Mouse (Mus musculus) megakaryocyte progenitor cell, adult 5-6 weeks (primary cell): ENCODE data around the gene Bzw2. TPM values are rescaled to one million over a fixed set of nuclear protein-coding genes. Genes with fewer than 3 reads are reported as not detected.

ENCODE experiments used
- ATAC-seq: replicated peaks from 2 replicates; pipeline ENCODE4 v1.8.0; 2016; ENCODE audit warnings: mild to moderate bottlenecking, moderate TSS enrichment, inconsistent platforms; ENCODE audit not compliant: poor library complexity
- total RNA-seq, 2 experiments: library from RNA; stranded (forward) in 1 of 2; stranded (reverse) in 1 of 2; fragments of 157-497, 149-512 nt in 1 of 2; fragments of 200-1000 nt in 1 of 2; gene quantifications; 2 replicates each; pipeline versions ENCODE4 v1.2.3 to v1.2.4; 2015 to 2017

The Bzw2 gene
- total RNA-seq (2015) = 150 and 156 TPM in 2 replicates
- total RNA-seq (2017) = 111 and 131 TPM in 2 replicates

GRCm38 (mm10) chr12:36157638-36158308 is at the start of gene Bzw2:
Bzw2 (minus strand) TSS chr12:36158080.
- peak; percentile 49 for ATAC-seq

GRCm38 (mm10) chr12:36207072-36207799 is 49.4 kb upstream of the Bzw2 start:
- ATAC-seq = peak; percentile 86

- ATAC-seq = peak; percentile 81
These were observed 47.8 kb upstream of the Bzw2 start for GRCm38 (mm10) chr12:36205579-36206119.

GRCm38 (mm10) chr12:36194976-36195375 is 37.1 kb upstream of the Bzw2 start:
- no peak for ATAC-seq

GRCm38 (mm10) chr12:36190343-36190742 is 32.5 kb upstream of the Bzw2 start:
- ATAC-seq = peak; percentile 98

GRCm38 (mm10) chr12:36189610-36190009 is 31.7 kb upstream of the Bzw2 start:
- no peak for ATAC-seq

- no peak for ATAC-seq
These were observed 29.2 kb upstream of the Bzw2 start for GRCm38 (mm10) chr12:36187081-36187480.

- no peak for ATAC-seq
These were observed 24.7 kb upstream of the Bzw2 start for GRCm38 (mm10) chr12:36182570-36182969.

- no peak for ATAC-seq
These were observed 19.3 kb upstream of the Bzw2 start for GRCm38 (mm10) chr12:36177227-36177626.

- no peak for ATAC-seq
These were observed 7.4 kb upstream of the Bzw2 start for GRCm38 (mm10) chr12:36165299-36165698.

- peak; percentile 73 for ATAC-seq
These were observed 6.4 kb upstream of the Bzw2 start for GRCm38 (mm10) chr12:36164126-36164791.

- ATAC-seq = peak; percentile 20
These were observed 609 bp downstream of the Bzw2 start for GRCm38 (mm10) chr12:36157304-36157637.

GRCm38 (mm10) chr12:36156637-36157303 is 1.1 kb downstream of the Bzw2 start, which contains the start of gene Ankmy2:
Ankmy2 (plus strand) TSS chr12:36157114.
- ATAC-seq = peak; percentile 74

- ATAC-seq = peak; percentile 26; the same call in 1 of the 2 replicates
These were observed 1.7 kb downstream of the Bzw2 start for GRCm38 (mm10) chr12:36156101-36156636.

GRCm38 (mm10) chr12:36155141-36155641 is 2.7 kb downstream of the Bzw2 start:
- no peak for ATAC-seq

GRCm38 (mm10) chr12:36150737-36151136 is 7.1 kb downstream of the Bzw2 start:
- ATAC-seq = no peak

- no peak for ATAC-seq
These were observed 7.6 kb downstream of the Bzw2 start for GRCm38 (mm10) chr12:36150265-36150664.

GRCm38 (mm10) chr12:36146230-36147011 is 11.5 kb downstream of the Bzw2 start:
- ATAC-seq = 0 out of 2 replicates have a peak, but pooled peaks have one; percentile 30

GRCm38 (mm10) chr12:36140401-36140800 is 17.5 kb downstream of the Bzw2 start:
- ATAC-seq = no peak

GRCm38 (mm10) chr12:36137192-36137591 is 20.7 kb downstream of the Bzw2 start:
- ATAC-seq = no peak
